Mouse (Mus musculus) hindbrain, embryonic 11.5 days (tissue): Measurements from ENCODE around the gene Aifm3. TPM values are rescaled to one million over a fixed set of nuclear protein-coding genes. Genes with fewer than 3 reads are reported as not detected.

Source experiments
- ATAC-seq: fragments of 200-750 bp; cut with Nextera tagmentation; 2 replicates; pipeline ENCODE4 v1.8.0; 2017; ENCODE audit warnings: mild to moderate bottlenecking, moderate TSS enrichment, moderate library complexity; ENCODE audit not compliant: low FRiP score
- DNase-seq: peaks from one replicate; pipeline ENCODE4 v3.0.0-alpha.2; 2015; ENCODE audit warnings: low spot score
- H3K27ac ChIP-seq: fragments of 300-500 bp; sonication (generic); 2 replicates; pipeline ENCODE4 v1.5.1; 2014; ENCODE audit warnings: mild to moderate bottlenecking, low read depth, low read length
- H3K27me3 ChIP-seq: fragments of 300-500 bp; sonication (generic); 2 replicates; pipeline ENCODE4 v1.6.1; 2014; ENCODE audit warnings: mild to moderate bottlenecking, low read length, moderate library complexity, mixed read lengths; ENCODE audit not compliant: control insufficient read depth, insufficient read depth
- H3K36me3 ChIP-seq: fragments of 300-500 bp; sonication (generic); 2 replicates; pipeline ENCODE4 v1.6.1; 2014; ENCODE audit warnings: mild to moderate bottlenecking, low read length, moderate library complexity, mixed read lengths; ENCODE audit not compliant: control insufficient read depth, insufficient read depth
- H3K4me1 ChIP-seq: fragments of 300-500 bp; sonication (generic); replicated peaks from 2 replicates; pipeline ENCODE4 v1.6.1; 2014; ENCODE audit warnings: low read length, mixed read lengths; ENCODE audit not compliant: control insufficient read depth, insufficient read depth
- H3K4me2 ChIP-seq: fragments of 300-500 bp; sonication (generic); replicated peaks from 2 replicates; pipeline ENCODE4 v1.6.1; 2014; ENCODE audit warnings: mild to moderate bottlenecking, low read depth, low read length
- H3K4me3 ChIP-seq: fragments of 300-500 bp; sonication (generic); 2 replicates; pipeline ENCODE4 v1.5.1; 2014; ENCODE audit warnings: low read depth, low read length
- H3K9ac ChIP-seq: fragments of 300-500 bp; sonication (generic); 2 replicates; pipeline ENCODE4 v1.6.1; 2014; ENCODE audit warnings: low read depth, low read length
- H3K9me3 ChIP-seq: fragments of 300-500 bp; sonication (generic); 2 replicates; pipeline ENCODE4 v1.6.1; 2016; ENCODE audit warnings: low read length; ENCODE audit not compliant: control insufficient read depth
- WGBS: fragments of 180-500 bp; shearing (Covaris S2); extraction: QIAGEN DNeasy Blood & Tissue Kit; methylation state at CpG from one replicate; pipeline ENCODE4 v1.1.7; 2014; 5-methylcytosine and 5-hydroxymethylcytosine counted together
- polyA plus RNA-seq: library from polyadenylated mRNA; unstranded; fragments of >200 nt; fragmentation: Nextera tagmentation; extraction: Ambion mirVana; gene quantifications from 2 replicates; pipeline ENCODE4 v1.2.1, GENCODE M21; 2014

The Aifm3 gene
- polyA plus RNA-seq, 1 experiment from 2014 or later, result 2.6 TPM

DNA sequence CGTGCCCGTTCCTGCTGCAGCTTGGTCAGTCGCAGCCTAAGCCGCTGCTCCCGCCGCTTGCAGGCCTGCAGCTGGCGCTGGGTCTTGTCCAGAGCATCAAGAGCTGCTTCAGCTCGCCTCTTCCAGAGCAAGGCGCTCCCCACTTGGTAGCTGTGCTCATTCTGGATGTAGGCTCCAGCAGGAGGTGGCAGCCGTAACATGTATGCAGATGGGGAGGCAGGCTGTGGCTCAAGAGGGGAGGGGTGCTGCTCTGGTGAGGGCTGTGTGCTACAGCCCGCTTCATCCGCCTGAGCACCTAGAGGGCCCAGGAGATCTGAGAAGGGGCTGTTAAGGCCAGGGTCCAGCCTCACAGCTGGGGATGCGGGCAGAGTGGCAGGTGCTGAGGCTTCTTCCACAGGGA is 38.9 kb downstream of the Aifm3 start:
- Histone ChIP-seq H3K36me3 (peaks cover 16% of the 10 kb centered on the region; the same call in 1 of the 2 replicates), H3K9me3 (no peaks in the 10 kb centered on the region), H3K9ac (no peak overlapping the region), H3K27me3 (no peaks in the 10 kb centered on the region), H3K4me3 (no peak overlapping the region), H3K27ac (no peak overlapping the region), H3K4me1 (no peaks in the 10 kb centered on the region; the same call in 1 of the 2 replicates), H3K4me2 (no peak overlapping the region)
- 88% methylated on average over 13 of the region's 13 CpGs for WGBS
- ATAC-seq (no peak), DNase-seq (no peak)

DNA sequence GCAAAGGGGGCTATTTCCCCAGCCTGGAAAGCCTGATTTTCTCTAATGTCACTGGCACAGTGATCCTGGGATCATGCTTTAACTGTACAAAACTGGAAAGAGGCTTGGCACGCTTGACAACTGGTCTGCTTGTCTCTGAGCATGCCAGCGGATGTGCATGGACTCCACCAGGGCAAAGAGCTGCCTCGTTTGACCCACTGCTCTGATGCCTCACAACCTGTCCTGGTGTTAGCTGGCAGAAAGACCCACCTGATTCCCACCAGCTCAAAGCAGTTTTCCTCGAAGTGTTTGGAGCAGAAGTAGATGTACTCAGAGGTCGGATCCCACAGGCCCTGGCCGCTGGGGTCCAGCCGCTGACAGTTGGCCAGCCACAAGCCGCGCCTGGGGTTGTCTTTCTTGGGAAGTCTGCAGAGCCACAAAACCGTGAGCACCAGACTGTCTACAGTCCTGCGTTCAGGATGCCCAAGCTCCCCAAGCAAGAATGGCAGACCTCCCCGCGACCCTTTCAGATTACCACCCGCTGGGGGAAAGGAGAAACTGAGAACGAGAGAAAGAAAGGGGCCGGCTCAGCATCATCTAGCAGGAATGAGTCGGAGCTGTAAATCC is 40.7 kb downstream of the Aifm3 start:
- peak; percentile 8 for DNase-seq

DNA sequence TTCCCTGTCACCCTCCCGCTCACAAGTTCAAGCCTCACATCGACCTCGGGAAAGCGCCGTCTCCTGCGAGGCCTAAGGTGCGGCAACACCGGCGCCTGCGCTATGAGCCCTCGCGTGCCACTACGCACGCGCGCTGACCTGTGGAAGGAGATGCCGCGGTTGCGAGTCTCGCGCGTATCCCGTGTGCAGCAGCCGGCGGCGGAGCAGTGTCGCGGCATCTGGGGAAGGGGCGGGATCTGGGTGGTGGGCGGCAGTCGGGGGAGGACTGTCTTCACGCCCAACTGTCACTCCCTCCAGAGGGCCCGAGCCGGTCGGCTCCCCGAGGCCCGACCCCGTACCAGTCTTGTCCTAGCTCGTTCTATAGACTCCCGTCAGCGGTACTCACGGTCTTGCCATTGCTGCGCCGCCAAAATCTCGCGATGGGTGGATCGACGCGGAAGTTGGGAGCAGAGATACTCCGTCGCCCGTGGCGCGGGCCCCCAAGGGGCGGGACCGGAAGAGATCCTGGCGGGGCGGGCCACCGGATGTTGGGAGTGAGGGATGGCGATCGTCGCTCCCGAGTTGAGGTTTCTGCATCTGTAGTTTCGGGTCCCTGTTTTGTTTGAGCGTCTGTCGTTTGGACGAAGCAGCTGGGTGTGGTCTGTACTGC is 41.4 kb downstream of the Aifm3 start, which contains the start of gene Thap7:
TSS of gene Thap7 (minus strand) at position 497 of the 649 bp plus-strand sequence.
- peak within 1 kb of the TSS; percentile 59 for H3K4me2 ChIP-seq
- WGBS, result under 1% methylated on average over 67 of the region's 67 CpGs
- peak within 1 kb of the TSS; percentile 48 for H3K4me3 ChIP-seq
- no peaks in the 10 kb centered on the region for H3K27me3 ChIP-seq
- no peaks in the 10 kb centered on the region; the same call in 1 of the 2 replicates for H3K4me1 ChIP-seq
- peak; percentile 98 for DNase-seq
- peak within 1 kb of the TSS; percentile 90 for H3K27ac ChIP-seq
- H3K9me3 ChIP-seq, result no peaks in the 10 kb centered on the region
- peak; percentile 96 for ATAC-seq
- H3K9ac ChIP-seq, result peak within 1 kb of the TSS; percentile 68
- H3K36me3 ChIP-seq, result peaks cover 5% of the 10 kb centered on the region; the same call in 1 of the 2 replicates

More for the DNA sequence above, 40.7 kb downstream of the Aifm3 start:
- peak; percentile 20; the same call in 1 of the 2 replicates for ATAC-seq
- Histone ChIP-seq H3K36me3 (peaks cover 10% of the 10 kb centered on the region; the same call in 1 of the 2 replicates), H3K9me3 (no peaks in the 10 kb centered on the region), H3K4me3 (peak overlapping the region; percentile 48), H3K27me3 (no peaks in the 10 kb centered on the region), H3K4me1 (no peaks in the 10 kb centered on the region; the same call in 1 of the 2 replicates), H3K9ac (peak overlapping the region; percentile 68), H3K4me2 (peak overlapping the region; percentile 59), H3K27ac (peak overlapping the region; percentile 90)
- 23% methylated on average over 17 of the region's 17 CpGs for WGBS

GRCm38 (mm10) chr16:17532271-17532670 is 42.9 kb downstream of the Aifm3 start:
- no peak overlapping the region for H3K27ac ChIP-seq
- DNase-seq (peak; percentile 25), ATAC-seq (no peak)
- 65% methylated on average over 4 of the region's 4 CpGs for WGBS
- no peaks in the 10 kb centered on the region for H3K9me3 ChIP-seq
- H3K4me3 ChIP-seq, result no peak overlapping the region
- H3K36me3 ChIP-seq, result peaks cover 5% of the 10 kb centered on the region; the same call in 1 of the 2 replicates
- no peak overlapping the region for H3K9ac ChIP-seq
- no peaks in the 10 kb centered on the region; the same call in 1 of the 2 replicates for H3K4me1 ChIP-seq
- no peaks in the 10 kb centered on the region for H3K27me3 ChIP-seq
- no peak overlapping the region for H3K4me2 ChIP-seq

DNA sequence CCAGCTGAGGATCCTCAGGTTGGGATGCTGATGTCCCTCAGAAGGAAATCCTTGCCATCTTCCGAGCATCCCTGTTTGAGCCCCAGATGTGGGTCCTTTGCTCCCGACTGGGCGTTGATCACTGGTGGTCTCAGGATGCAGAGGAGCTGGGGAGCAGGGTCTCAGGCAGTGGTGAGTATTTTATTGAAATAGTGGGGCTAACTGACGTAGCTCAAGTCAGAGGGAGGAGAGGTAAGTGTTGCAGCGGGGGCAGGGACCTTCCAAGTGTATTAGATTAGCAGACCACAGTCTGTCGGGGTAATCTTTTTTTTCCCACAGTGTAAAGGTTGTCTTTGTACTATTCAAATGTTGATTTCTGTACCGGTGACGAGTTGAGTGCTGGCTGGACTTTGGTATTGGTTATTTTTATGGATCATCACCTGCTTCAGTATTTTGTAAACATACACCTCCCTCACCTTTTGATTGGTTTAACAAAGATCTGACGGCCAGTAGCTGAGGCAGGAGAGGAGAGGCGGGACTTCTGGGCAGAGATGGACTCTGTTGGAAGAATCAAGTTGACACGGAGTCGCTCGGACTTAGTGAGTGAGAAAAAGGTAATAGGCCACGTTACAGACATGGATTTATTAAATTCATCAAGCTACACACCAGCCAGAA is 43.4 kb downstream of the Aifm3 start:
- no peak overlapping the region for H3K9ac ChIP-seq
- DNase-seq (no peak), ATAC-seq (no peak)
- H3K4me2 ChIP-seq, result no peak overlapping the region
- WGBS, result 71% methylated on average over 14 of the region's 14 CpGs
- H3K9me3 ChIP-seq, result no peaks in the 10 kb centered on the region
- no peaks in the 10 kb centered on the region; the same call in 1 of the 2 replicates for H3K4me1 ChIP-seq
- H3K36me3 ChIP-seq, result peaks cover 3% of the 10 kb centered on the region; the same call in 1 of the 2 replicates
- no peaks in the 10 kb centered on the region for H3K27me3 ChIP-seq
- H3K4me3 ChIP-seq, result no peak overlapping the region
- H3K27ac ChIP-seq, result no peak overlapping the region

GRCm38 (mm10) chr16:17536584-17536983 is 47.2 kb downstream of the Aifm3 start:
- no peak overlapping the region for H3K4me3 ChIP-seq
- no peak for ATAC-seq
- 88% methylated on average over 3 of the region's 3 CpGs for WGBS

GRCm38 (mm10) chr16:17542632-17543031 is 53.2 kb downstream of the Aifm3 start:
- H3K4me1 ChIP-seq, result no peaks in the 10 kb centered on the region
- no peak overlapping the region for H3K27ac ChIP-seq
- no peaks in the 10 kb centered on the region for H3K9me3 ChIP-seq
- WGBS, result 83% methylated on average over 2 of the region's 2 CpGs
- no peak overlapping the region for H3K4me3 ChIP-seq
- DNase-seq (no peak), ATAC-seq (no peak)
- H3K4me2 ChIP-seq, result no peak overlapping the region
- H3K27me3 ChIP-seq, result no peaks in the 10 kb centered on the region
- H3K9ac ChIP-seq, result no peak overlapping the region
- no peaks in the 10 kb centered on the region for H3K36me3 ChIP-seq

More at GRCm38 (mm10) chr16:17536584-17536983, 47.2 kb downstream of the Aifm3 start:
- Histone ChIP-seq H3K4me1 (no peaks in the 10 kb centered on the region), H3K9ac (no peak overlapping the region), H3K4me2 (no peak overlapping the region), H3K36me3 (no peaks in the 10 kb centered on the region), H3K9me3 (no peaks in the 10 kb centered on the region), H3K27me3 (no peaks in the 10 kb centered on the region), H3K27ac (no peak overlapping the region)
- DNase-seq, result no peak

DNA sequence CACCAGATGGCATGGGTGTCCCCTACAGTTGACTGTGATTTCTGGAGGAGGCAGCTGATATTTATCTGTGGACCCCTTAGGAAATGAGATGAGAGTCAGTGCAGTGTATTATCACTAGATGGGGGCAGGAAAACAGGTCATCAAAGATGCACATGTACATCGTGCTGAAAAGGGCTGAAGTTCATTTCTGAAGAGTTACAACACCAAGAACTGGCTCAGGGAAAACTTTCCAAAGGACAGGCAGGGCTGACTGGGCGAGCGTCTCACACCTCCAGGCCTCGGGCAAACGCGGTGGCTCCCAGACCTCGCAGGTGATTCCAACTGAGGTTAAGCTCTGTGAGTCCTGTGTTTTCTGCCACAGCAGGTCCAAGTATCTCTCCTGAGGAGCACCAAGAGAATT is 63.4 kb downstream of the Aifm3 start:
- DNase-seq, result no peak
- no peak overlapping the region for H3K4me2 ChIP-seq
- no peaks in the 10 kb centered on the region for H3K36me3 ChIP-seq
- 82% methylated on average over 7 of the region's 7 CpGs for WGBS
- no peaks in the 10 kb centered on the region for H3K9me3 ChIP-seq
- H3K4me1 ChIP-seq, result peaks cover 10% of the 10 kb centered on the region
- H3K4me3 ChIP-seq, result no peak overlapping the region
- no peak overlapping the region for H3K27ac ChIP-seq
- no peak overlapping the region for H3K9ac ChIP-seq
- no peaks in the 10 kb centered on the region for H3K27me3 ChIP-seq
- ATAC-seq, result no peak
